Mouse (Mus musculus) megakaryocyte progenitor cell, adult 5-6 weeks (primary cell): ENCODE results near the gene Psenen. TPM values are rescaled to one million over a fixed set of nuclear protein-coding genes. Genes with fewer than 3 reads are reported as not detected.
A peak's percentile ranks its signal among the peaks of the same experiment; 100 is the strongest.

Experiments
- ATAC-seq: replicated peaks from 2 replicates; pipeline ENCODE4 v1.8.0; 2016; ENCODE audit warnings: mild to moderate bottlenecking, moderate TSS enrichment, inconsistent platforms; ENCODE audit not compliant: poor library complexity
- total RNA-seq, 2 experiments: library from RNA; stranded (forward) in 1 of 2; stranded (reverse) in 1 of 2; fragments of 157-497, 149-512 nt in 1 of 2; fragments of 200-1000 nt in 1 of 2; gene quantifications; 2 replicates each; pipeline versions ENCODE4 v1.2.3 to v1.2.4; 2015 to 2017

Gene Psenen
- total RNA-seq, 2 experiments from 2014 or later: 150 to 202 TPM

DNA sequence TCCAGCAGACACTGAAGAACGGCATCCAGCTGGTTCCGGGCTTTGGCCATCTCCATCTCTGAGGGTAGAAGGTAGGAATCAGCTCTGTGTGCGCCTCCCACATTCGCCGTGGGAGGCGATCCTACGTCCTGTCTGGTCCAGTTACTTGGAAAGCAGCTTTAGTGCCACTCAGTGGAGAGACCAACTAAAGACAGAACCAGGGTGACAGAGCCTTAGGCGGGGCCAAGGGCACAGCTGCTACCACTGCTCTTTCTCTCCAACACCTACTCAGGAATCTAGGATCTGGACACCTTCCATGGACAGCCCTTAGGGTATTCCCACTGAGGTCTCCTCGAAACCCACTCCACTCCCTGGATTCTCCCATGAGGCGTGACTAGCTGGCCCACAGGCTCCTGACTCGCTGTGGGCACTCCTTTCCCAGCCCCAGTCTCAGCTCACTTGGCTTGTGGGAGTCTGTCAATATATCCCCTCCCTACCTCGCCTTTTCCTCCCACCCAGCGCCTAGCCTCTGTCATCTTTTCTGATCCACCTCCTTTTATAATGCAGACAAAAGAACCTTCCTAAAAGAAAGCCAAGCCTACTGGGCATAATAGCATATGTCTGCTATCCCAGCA, 5.4 kb downstream of the Psenen start:
- ATAC-seq: no peak

DNA sequence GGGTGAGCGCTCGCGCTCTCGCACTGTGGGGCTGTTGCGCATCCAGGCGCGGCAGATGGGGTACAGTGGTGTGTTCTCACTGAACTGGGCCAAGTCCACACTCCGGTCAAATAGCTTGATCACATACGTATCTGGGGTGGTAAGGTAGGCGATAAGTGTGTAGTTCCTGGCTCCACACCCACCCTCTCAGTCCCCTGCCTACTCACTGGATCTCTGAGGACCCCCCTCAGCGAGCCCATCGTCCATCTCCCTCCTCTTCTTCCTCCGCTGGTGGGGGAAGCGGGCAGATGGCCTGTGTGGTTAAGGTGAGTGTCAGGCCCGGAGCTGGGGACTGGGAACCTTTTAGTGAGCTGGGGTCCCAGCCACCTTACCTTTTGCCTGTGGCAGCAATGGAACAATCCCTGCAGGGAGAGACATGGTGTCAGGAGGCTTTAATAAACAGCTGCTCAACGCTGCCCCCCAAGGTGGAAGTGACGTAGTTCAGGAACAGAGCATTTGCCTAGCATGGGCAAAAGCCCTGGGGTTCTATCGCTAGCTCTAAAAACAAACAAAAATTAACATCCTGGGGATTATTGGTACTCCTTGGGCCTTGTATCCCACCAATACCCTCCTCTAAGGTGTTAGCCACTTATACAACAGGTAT, 6.4 kb downstream of the Psenen start:
- ATAC-seq: no peak

DNA sequence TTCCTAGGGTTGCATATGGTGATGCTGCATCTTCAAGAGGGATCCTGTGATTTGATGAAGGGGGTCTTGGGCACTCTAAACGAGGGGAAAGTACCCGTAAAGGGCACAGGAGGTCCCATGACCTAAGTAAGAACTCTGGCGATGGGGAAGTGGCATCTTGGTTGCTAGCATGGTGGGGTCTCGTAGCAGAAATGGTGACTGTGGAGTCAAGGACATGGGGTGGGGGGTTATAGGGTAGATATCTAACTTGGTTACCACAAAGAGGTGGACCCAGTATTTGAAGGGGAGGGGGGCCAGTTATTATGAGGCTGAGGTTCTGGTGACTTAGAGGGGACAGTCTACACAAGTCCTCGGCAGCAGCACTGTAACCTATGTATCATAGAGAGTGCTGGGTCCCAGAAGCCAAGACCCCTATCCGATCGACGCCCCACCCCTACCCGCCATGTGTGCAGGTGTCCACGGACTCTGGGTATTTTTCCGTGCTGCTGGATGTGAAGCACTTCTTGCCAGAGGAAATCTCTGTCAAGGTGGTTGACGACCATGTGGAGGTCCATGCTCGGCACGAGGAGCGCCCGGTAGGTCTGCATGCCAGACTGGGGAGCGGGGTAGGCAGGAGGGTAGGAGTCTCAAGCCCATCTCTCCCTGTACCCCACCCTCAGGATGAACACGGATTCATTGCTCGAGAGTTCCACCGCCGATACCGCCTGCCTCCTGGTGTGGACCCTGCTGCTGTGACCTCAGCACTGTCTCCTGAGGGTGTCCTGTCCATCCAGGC, 9.4 kb downstream of the Psenen start:
- no peak for ATAC-seq

DNA sequence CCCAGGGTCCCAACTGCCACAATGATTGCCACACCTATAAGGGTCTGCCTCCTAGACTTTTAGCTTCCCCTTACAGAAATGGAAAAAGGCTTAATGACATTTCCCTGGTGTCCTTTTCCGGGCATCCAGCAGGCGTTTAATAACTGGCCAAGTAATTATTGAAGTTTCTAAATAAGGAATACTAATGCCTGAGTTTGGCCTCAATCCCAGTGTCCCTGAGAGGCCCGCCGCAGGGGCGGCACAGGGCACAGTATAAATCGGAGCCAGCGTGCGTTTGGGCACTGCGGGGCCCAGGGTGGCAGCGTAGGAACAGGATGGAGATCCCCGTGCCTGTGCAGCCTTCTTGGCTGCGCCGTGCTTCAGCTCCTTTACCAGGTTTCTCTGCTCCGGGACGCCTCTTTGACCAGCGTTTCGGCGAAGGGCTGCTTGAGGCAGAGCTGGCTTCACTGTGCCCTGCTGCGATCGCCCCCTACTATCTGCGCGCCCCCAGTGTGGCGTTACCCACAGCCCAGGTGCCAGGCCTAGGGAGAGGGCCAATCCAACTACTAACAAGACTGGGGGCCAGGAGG, 10.3 kb downstream of the Psenen start:
- ATAC-seq: 0 out of 2 replicates have a peak, but pooled peaks have one; percentile 15

DNA sequence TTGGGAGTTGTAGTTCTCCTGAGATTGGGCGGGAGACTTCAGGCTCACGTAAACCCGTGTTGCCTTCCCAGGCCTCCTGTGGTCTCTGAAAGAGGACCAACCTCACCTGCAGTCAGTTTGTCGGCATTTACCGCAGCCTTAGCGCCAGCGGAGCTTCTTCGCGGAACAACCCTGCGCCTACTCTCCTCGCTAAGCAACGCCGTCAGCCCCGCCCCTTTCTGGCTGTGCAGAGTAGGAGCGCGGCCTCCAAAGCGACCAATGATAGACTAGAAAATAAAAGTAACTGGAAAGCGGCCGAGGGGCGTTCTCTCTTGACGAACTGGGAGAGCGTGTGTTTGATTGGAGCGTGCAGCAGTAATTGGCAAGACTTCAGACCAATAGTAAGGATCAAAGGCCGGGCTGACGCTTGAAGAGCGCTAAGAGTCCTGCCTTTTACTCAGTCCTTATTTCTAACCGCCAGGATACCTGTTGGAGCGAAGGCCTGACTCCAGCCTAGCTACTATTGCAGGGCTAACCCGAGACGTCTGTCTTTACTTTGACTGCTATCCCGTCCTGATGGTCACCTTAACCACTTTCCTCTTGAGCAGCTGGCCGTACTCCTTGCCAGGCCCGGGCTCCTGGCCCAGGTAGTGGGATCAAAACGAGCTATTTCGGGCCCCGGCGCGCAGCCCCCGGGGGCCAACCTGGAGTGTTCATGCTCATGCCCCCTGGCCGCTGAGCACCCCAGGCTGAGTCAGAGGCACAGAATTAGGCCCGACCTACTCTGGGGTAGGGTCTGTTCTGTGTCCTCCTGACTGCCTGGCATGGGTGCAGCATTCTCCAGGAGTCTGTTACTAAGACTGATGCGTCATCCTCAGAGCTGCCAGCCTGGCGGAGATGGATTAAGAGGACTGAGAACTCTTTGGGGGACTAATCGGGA, 11.1 kb downstream of the Psenen start, which contains the start of the genes Hspb6 and Proser3:
Gene Hspb6, plus strand, starts transcription at position 77 of the 919 bp plus-strand sequence.
Gene Proser3, minus strand, starts transcription at position 198 of the 919 bp plus-strand sequence.
- ATAC-seq: peak; percentile 85

DNA sequence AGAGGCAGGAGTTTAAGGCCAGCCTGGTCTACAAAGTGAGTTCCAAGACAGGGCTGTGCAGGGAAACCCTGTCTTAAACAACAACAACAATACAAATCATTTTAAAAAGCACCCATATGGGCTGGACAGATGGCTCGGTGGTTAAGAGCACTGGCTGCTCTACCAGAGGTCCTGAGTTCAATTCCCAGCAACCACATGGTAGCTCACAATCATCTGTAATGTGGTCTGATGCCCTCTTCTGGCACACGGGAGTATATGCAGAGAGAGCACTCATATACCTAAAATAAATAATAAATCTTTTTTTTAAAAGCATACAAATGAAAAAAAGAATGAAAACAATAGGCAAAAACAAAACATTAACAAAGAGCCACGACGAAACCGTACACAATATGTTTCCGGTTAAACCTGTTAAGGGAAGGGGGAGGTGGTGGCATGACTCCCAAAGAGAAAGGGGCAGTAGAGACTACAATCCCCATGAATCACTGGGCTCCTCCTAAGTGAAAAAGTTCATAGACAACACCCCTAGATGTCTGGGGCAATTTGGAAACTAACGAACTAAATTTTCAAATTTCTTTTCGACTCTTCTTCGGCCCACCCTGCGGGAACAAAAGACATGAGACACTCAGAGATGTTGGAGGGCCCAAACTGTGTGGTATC, 11.9 kb downstream of the Psenen start:
- ATAC-seq: peak; percentile 55

DNA sequence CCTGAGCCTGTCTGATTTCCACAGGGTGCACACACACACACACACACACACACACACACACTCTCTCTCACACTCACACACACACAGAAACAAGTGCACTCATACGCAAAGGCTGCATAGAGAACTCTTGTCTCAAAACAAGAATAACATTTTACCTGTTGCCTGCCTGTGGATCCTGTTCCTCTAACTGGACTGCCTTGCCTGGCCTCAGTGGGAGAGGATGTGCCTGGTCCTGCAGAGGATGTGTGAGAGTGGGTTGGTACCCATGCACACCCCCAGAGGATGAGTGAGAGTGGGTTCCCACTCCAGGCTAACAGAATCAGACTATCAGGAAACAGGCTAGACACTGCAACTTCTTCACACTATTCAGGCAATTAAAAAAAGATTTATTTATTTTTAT, 12.8 kb downstream of the Psenen start:
- no peak for ATAC-seq

DNA sequence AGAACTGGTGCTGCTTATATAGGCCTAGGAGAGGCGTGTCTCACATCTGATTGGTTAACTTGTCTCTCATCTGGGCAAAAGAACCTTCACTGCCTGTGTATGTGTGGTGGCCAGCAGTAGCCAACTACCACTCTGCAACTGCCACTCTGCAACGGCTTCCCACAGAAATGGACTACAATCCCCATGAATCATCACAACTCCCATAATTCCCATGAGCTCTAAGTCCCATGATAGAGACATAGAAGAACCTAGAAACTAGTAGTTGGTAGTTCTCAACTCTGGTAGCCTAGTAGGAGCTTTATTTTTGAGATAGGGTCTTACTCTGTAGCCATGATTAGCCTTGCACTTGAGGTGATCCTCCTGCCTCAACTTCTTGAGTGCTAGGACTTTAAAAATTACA, 13.5 kb downstream of the Psenen start:
- ATAC-seq: no peak

DNA sequence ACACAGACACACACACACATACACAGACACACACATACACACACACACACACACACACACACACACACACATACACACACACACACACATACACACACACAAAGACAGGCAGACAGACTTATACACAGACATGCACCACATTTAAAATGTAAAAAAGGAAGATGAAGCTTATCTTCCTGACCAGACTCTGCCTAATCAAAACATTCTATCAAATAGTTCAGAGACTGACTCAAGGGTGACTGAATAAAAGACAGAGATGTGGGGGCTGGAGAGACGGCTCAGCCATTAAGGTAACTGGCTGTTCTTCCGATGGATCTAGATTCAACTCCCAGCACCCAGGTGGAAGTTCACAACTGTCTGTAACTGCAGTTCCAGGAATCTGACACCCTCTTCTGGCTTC, 19.1 kb downstream of the Psenen start:
- peak; percentile 71 for ATAC-seq

DNA sequence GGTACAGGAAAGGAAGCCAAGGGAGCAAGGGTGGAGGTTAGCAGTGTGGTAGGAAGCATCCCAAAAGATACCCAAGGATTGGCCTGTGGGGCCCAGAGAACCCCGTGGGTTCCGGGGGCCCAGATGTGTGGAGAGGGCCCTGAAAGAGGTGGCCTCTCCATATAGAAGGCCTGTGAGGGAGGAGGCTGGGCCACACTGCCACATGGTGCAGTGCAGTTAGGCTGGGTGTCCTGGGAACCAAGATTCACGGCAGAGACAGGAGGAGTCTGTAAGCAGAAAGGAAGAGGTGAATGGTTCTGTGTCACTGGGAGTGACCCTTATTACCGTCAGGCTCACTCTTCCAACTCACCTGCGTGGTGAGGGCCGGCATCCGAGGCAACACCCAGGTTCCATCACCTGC, 22.9 kb downstream of the Psenen start:
- no peak for ATAC-seq

DNA sequence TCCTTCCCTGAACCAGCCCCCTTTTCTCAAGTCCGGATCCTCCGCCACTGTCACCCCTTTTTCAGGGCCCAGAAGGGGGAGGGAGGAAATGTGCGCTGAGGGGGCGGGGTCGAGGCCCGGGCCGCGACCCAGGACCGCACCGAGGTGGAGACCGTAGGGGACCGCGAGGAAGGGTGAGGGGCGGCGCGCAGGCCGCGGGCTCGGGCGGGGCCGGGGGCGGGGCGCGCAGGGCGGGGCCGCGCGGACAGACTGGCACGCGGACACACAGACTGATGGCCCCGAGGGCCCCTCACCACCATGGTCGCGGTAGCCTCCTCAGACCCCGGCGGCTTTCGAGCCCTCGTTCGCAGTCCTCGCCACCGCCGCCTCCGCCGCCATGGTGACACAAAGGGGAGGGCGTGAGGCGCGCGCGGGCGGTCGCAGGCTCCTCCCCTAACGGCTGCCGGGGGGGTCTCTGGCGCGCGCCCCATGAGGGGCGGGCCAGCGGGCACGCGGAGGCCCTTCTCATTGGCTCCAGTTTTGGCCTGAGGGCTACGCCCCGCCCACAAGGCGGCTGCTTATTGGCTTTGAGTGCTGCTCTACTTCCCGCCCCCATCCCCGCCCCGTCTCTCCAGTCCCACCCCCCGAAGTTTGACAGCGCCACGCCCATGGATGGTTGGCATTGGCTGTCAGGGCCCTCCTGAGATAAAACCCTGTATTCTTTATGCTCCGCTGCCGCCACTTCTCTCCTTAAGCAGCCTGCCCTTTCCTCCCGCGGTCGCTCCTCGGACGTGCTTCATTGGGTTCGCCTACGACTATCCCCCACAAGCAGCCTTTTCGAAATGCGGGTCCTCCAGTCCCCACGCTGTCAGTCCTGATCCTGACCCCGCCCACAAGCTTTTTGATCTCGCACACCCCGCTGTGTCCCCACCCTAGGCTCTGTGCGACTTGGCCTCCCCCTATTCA, 28.5 kb downstream of the Psenen start, which contains the start of gene Arhgap33:
Gene Arhgap33, minus strand, starts transcription at position 428 of the 945 bp plus-strand sequence.
- peak; percentile 94 for ATAC-seq

DNA sequence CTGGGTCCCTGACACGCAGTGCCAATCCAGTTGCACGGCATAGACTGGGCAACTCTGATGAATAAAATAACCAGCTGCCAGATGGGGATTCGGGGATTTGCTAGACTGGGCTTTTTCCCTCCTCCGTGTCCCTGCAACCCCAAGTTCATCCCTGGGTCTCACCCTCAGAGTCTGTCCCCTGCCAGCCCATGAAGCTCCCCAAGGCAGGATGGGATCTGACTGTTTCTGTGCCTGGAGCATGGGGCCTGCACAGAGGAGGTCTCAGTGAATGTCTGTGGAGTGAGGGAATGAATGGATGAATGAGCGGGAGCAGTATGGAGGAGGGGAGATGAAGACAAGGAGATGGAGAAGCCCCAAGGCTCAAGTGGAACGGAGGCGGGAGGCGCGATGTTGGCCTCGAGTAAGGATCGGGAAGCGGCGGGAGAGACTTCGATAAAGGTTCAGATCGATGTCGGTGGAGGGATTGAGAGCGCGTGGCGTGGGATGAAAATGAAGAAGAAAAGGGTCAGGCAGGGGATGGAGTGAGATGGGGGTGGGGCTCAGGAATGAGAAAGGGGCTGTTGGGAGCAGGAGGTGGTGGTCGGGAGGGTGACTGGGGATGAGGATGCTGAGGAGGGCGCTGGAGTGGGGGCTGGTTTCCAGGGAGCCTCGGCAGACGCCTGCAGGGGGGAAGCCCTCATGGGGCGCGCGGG, 29.3 kb downstream of the Psenen start:
- no peak for ATAC-seq

DNA sequence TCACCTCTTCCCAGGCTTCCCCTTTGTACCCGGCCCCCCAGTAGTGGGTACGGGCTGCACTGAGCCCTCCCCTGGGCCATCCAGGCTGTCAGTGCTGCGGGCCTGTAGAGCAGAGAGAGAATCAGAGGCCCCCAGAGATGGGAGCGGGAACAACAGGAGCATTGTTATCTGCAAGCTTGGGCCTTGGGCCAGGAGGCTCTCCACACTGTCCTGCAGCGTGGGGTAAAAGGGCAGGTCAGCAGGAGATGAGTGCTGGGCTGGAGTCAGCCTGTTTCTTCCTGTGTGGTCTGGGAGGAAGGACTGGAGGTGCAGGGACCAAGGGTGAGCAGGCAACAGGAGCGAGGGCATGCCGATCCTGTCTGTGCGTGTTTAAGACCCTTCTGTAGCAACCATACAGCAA, 30.5 kb downstream of the Psenen start:
- ATAC-seq: no peak

DNA sequence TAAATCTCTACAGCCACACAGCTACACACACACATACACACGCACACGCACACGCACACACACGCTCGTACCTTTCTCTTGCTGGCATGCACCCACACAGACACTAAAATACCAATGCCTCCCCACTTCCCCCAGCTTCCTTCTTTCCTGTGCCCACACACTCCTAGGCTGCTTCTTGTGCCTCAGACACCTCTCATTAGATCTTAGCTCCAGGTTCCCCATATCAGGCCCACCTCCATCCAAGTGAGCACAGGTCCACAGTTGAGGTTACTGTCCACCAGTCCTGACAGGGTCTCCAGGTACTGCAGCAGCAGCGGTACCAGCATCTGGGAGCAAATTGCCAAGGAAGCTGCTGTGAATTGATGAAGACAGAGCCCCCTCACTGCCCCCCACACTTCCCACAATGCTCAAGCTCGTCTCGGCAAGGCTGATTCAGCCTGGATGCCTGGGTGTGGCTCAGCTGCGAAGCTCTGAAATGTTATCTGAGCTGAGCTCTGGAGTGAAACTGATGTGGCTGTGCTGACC, 32.1 kb downstream of the Psenen start:
- no peak for ATAC-seq

DNA sequence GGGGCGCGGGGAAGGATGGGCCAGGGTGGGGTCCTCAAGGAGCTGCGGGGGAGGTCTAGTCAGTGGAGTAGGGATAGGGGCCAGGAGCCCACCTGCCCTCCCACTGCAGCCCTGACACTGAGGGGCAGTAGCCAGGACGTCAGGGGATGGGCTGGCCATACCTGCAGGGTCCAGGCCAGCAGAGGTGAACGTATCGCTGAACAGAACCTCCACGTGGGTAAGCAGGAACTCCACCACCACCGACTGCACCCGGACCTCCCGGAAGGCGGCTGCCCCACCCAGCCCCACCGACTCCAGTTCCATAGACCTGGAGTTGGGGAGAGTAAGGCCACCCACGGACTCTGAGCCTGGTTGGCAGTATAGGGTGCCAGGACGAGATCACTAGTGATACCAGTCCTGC, 36.4 kb downstream of the Psenen start:
- ATAC-seq: no peak

DNA sequence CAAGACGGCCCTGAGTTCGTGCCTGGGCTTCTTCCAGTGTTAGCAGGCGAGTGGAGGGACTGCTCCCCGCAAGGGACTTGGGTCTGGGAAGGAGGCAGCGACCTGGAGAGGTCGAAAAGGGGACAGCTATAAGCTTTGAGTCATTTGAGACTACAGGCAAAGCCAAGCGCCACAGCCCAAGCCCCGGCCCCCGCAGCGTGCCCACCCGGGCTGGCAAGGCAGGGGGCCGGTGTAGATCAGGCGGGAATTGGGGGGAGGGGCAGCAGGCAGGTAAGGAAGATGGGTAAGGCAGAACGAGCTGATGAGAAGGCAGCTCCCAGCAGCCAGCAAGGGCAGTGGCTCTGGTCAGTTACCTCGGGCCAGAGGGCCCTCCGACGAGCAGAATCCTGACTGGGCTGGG, 37.0 kb downstream of the Psenen start:
- no peak for ATAC-seq

DNA sequence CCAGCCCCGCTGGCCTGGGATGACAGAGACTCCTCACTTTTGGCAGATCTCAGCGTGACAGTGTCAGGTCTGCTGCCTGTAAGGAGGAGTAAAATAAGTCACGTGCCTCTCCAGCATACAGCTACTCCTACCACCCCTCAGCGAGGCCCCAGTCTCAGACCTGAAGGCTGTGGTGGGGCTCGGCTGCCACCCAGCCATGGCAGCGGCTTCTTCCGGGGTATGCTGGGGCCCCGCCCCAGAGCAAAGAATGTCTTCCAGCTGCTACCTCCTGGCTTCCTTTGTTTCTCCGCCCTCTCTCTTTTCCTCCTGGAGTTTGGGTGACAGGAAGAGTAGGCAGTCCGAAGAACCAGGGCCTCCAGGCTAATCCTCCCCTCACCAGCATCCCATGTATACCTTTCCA, 37.5 kb downstream of the Psenen start:
- ATAC-seq: no peak

DNA sequence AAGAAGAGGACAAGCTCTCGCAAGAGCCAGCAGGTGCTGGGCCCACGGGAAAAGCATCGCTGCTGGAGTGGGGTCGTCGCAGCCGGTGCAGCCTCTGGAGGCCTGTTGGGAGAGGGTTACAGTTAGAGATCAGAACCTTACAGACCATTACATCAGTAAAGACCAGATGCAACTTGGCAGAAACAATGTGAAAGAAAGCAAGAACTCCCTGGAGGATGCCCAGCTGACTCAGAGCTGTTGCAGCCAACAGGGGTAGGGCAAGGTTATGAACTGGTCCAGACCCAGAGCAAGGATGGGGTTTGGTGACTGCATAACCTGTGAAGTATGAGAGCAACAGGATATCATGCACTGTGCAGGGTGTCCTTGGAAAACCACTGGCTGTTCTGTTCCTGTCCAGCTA, 38.9 kb downstream of the Psenen start:
- no peak for ATAC-seq
